Mouse (Mus musculus): ENCODE results near the gene Mybbp1a.

The Mybbp1a gene

GRCm38 (mm10) chr11:72446311-72447105, 5.4 kb downstream of the Mybbp1a start:
- peak; percentile 41 for DNase-seq (ENCODE audit: low spot score)

GRCm38 (mm10) chr11:72447475-72447874, 6.3 kb downstream of the Mybbp1a start:
- DNase-seq (ENCODE audit: low spot score) = no peak

DNA sequence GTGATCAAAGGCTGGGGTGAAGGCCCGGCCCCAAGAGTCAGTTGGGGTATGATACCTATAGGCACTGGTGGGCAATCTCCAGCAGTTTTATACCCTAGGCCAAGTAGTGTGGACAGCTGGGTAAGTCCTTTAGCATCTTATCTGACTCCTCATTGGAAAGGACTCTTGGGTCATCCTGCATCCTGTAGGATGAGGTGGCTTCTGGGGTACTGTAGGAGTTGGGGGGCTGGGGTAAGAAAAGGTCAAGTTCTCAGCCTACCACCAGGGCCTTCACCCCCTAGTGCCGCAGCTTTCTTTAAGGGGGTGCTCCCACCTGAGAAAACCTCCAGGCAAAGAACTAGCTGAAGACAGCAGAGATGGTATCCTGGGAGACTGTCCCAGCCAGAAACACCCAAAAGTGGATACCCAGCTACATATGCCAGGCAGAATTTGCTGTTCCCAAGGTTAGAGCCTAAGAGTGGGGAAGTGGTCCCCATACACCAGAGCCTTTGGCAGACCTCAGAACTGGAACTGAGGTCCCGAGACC, 11.0 kb downstream of the Mybbp1a start:
- no peak for DNase-seq (ENCODE audit: low spot score)

- no peak for DNase-seq (ENCODE audit: low spot score)
Measured at GRCm38 (mm10) chr11:72453105-72453953, 12.2 kb downstream of the Mybbp1a start.

GRCm38 (mm10) chr11:72455694-72456093, 14.5 kb downstream of the Mybbp1a start:
- DNase-seq (ENCODE audit: low spot score) = no peak

GRCm38 (mm10) chr11:72457995-72458496, 16.9 kb downstream of the Mybbp1a start:
- no peak for DNase-seq (ENCODE audit: low spot score)

DNA sequence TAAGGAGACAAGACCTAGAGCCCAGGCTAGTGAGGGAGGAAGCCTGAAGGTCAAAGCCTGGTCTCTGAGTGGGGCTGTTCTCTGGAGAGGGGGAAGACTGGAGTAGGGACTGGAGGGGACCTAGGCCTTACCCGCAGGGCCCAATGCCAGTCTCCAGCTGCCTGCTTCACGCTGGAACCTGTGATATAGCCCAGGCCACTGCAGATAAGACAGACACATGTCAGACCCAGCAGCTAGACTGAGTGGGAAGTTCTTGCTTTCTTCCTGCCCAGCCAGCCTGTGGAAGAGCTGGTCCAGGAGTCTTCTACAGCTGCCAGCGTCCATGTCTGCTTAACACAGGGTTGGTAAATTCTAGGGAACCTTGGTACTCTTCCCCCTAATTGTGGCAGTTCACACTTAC, 17.3 kb downstream of the Mybbp1a start:
- no peak for DNase-seq (ENCODE audit: low spot score)

GRCm38 (mm10) chr11:72461500-72461981, 20.4 kb downstream of the Mybbp1a start:
- no peak for DNase-seq (ENCODE audit: low spot score)

DNA sequence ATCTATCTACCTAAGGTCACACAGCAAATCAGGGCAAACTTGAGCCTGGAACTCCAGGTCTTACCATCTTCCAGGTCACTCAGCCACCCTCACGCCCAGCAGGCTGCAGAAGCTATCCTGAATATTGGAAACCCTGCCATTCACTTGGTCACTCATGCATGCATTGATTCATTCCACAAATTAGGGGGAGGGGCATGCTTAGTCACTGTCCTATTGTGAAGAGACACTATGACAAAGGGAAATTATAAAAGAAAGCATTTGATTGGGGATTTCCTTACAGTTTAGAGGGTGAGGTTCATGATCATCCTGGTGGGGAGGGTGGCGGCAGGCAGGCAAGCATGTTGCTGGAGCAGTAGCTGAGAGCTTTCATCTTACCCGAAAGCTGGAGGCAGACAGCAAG, 23.7 kb downstream of the Mybbp1a start:
- no peak for DNase-seq (ENCODE audit: low spot score)

- DNase-seq (ENCODE audit: low spot score) = no peak
Measured at GRCm38 (mm10) chr11:72465978-72466693, 25.0 kb downstream of the Mybbp1a start.

DNA sequence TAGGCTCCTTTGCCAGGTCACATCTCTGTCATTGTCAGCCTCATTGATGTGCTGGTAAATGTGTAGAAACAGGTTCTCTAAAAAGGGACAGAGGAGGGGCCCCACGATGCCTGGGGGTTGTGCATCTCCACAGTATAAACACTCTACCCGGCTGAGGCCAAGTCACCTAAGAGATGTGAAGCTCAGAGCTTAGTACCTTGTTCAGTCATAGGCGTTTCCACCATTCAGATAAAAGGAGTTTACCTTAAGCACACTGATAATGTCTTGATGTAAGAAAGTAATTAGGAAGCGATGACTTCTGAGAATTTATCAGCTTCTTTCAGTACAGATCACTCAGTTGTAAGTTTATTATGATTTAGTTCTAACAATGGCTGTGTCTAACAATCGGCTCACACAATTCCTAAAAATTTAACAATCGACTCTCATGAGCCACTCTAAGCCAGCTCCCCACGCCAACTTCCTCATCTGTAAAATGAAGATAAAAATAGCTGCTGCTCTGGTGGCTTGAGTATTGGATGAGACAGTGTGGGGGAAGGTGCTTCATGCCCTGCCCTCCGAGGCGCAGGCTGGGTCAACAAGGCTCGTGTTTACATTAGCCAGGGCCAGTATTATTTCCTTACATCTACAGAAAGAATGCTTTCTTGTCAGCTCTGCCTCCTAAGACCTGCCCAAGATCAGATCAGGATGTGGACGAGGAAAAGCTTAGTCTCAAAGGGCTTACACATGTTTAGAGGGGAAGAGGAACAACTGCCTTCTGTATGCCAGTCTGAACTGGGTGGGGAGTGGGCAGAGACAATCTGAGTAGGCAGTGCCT, 25.7 kb downstream of the Mybbp1a start:
- no peak for DNase-seq (ENCODE audit: low spot score)

DNA sequence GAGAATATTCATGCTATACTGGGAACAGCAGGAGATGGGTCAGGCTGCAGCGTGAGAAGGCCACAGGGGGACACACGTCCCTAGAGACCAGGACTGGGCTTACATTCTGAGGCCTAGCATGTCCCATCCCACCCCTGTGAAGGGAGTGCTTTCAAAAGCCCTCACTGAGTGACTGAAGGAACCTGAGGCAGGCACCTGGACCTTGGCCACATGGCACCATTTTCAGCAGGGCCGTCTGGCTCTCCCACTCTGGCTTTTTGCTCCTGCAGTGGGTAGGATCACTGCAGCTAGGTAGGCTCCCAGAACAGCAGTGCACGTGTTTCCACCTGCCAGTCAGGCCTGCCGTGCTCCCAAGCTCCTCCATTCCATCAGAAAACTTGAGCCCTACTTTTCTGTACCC, 27.4 kb downstream of the Mybbp1a start:
- no peak for DNase-seq (ENCODE audit: low spot score)

GRCm38 (mm10) chr11:72469217-72469616, 28.1 kb downstream of the Mybbp1a start:
- peak; percentile 35 for DNase-seq (ENCODE audit: low spot score)

- DNase-seq (ENCODE audit: low spot score) = no peak
Measured at GRCm38 (mm10) chr11:72470004-72470403, 28.8 kb downstream of the Mybbp1a start.

- DNase-seq (ENCODE audit: low spot score) = no peak
Measured at GRCm38 (mm10) chr11:72471381-72471780, 30.2 kb downstream of the Mybbp1a start.

DNA sequence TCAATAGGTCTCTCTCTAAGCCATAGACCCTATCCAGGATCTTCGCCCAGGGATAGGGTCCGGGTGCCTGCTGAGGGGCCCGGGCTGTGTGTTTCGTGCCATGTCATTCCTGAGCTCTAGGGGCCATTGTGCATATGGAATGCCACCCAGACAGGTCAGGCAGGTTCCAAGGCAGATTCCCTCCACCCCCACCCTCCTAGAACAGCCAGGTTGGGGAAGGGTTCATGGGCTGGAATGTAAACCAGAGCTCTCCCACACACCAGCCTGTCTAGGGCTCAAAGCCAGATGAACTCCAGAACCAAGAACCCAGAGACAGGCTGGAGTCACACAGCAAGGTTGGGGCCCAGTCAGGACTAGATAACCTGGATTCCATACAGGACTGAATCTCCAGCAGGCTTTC, 32.4 kb downstream of the Mybbp1a start:
- no peak for DNase-seq (ENCODE audit: low spot score)

- no peak for DNase-seq (ENCODE audit: low spot score)
Measured at GRCm38 (mm10) chr11:72474926-72475325, 33.8 kb downstream of the Mybbp1a start.

GRCm38 (mm10) chr11:72475408-72475807, 34.3 kb downstream of the Mybbp1a start:
- DNase-seq (ENCODE audit: low spot score) = no peak

GRCm38 (mm10) chr11:72476074-72476625, 35.0 kb downstream of the Mybbp1a start:
- no peak for DNase-seq (ENCODE audit: low spot score)

DNA sequence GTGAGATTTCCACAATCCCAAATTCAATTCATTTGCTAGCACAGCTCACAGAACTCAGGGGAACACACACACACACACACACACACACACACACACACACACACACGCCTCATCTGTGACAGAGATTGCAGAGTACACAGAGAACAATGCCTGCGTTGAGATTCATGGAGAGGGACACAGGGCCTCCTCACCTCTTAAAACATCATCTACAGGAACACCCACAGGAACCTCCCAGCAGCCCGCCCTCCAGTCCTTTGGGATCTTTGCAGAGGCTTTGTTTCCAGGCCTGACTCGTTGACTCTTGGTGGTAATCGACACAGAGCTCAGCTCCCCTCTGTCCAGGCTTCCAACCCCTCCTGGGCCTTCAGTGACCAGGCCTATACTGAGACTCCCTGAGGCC, 36.0 kb downstream of the Mybbp1a start:
- DNase-seq (ENCODE audit: low spot score) = no peak

GRCm38 (mm10) chr11:72477653-72478052, 36.5 kb downstream of the Mybbp1a start:
- DNase-seq (ENCODE audit: low spot score) = no peak

Measured in MN1 (cell line).